Mouse (Mus musculus) gastrocnemius, postnatal 36 days (tissue): ENCODE results near the gene Igfbp7. TPM values are rescaled to one million over a fixed set of nuclear protein-coding genes. Genes with fewer than 3 reads are reported as not detected.

Source experiments
- DNase-seq, 2 experiments: peaks; one replicate each; pipeline ENCODE4 v3.0.0; 2022
- intact Hi-C: fragments of 180-260 bp; cut with DNase I; formaldehyde crosslinking; loops from one replicate; pipeline ENCODE4 v1.15.1; 2025
- total RNA-seq, 2 experiments: library from RNA; stranded (reverse); gene quantifications; 2 replicates each; pipeline ENCODE4 v1.2.3; 2021

Gene Igfbp7
- total RNA-seq, 2 experiments from 2014 or later, result 90.8 to 112 TPM

DNA sequence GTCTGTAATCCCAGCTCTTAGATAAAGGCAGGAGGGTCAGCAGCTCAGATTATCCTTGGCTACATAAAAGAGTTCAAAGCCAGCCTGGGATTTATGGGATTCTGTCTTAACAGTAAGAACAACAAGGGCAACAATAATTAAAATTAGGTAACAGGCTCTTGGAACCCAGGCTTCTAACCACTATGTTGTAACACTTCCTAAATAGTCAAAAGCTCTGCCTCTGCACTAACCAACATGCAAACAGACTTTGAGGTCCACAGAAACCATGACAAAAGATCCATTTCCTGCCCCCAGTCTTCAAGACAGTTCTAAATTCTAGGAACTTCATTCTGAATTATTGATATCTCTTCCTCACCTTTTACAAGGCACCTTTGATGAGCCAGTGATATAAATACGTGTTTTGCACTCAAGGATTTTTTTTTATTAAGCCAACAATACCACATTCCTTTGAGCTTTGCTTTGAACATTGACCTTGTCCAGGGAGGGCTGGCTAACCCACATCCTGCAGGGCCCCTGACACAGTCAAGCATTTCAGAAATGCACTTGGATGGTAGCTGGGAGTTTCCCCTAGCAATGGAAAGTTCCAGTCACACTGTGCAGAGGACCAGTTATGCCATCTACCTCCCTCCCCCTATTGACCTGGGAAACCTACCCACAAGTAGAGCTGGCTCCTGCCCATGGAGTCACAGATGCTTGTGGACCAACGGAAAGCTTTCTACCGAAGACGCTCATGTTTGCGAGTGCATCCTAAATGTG, 23.9 kb downstream of the Igfbp7 start:
- no peak for DNase-seq
- intact Hi-C loops, result no loop called here

DNA sequence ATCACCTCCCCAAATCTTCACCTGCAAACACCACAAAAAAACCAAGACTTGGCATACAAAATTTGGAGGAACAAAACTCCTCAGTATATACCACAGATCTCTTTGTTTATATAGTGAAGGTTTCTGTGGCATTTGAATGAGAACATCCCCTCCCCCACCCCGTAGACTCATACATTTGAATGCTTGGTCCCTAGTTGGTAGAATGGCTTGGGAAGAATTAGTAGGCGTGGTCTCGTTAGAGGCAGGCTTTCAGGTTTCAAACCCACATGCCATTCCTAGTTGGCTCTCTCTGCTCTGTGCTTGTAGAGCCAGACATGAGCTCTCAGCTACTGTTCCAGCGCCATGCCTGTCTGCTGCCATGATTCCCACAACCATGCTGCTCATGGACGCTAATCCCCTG, 26.2 kb downstream of the Igfbp7 start:
- intact Hi-C loops, result no loop called here
- DNase-seq, result no peak

GRCm38 (mm10) chr5:77381283-77381682, 26.6 kb downstream of the Igfbp7 start:
- no peak for DNase-seq
- intact Hi-C loops, result no loop called here

- DNase-seq, result no peak
- intact Hi-C loops, result no loop called here
Observed at GRCm38 (mm10) chr5:77380321-77380901, 27.4 kb downstream of the Igfbp7 start.

DNA sequence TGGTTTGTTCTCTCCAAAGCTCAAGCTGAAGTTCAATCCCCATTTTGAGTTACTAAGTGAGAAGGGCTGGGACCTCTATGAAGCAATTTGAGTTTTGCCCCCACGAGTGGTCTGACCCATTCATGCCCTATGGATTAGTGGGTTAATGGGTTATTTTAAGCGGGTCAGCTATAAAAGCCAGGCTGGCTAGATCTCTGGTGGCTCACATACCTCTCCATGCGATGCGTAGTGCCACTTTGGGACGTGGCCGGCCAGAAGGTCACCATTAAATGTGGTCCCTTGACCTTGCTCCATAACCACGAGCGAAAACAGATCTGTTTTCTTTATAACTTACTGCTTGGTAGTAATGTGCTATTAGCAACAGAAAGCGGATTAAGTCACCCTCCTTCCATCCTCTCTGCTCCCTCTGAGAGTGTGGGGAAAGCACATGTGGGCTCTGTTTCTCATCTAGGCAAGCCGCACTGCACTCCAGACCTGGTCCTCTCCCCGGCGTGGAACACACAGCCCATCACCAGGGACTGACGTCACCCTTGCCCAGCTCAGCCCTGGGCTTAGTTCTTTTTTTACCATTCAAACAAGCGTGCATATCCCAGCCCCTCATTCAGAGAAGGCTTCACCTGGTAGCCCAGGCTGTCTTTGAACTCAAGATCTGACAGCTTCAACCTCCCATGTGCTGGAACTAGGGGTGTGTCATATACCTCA, 28.3 kb downstream of the Igfbp7 start:
- intact Hi-C loops, result no loop called here

DNA sequence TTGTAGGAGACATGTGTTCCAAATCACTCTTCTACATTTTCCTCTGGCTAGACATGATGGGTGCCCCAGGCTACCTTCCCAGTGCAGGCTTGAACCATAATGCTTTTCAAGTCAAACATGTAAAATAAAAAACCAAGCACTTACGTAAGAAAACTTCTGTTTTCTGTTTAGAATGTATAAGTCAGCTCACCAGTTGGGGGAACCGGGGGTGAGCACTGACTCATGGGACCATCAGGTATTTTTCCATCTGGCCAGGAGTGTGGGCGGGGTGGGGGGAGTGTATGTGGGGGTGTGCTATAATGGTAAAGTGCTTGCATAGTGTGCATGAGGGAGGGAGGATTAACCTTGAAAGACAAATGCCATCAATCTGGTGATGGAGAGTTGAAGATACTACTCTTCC, 29.8 kb downstream of the Igfbp7 start:
- intact Hi-C loops, result no loop called here
- DNase-seq, result no peak

More for the DNA sequence above, 28.3 kb downstream of the Igfbp7 start:
- no peak for DNase-seq

GRCm38 (mm10) chr5:77375546-77375945, 32.3 kb downstream of the Igfbp7 start:
- DNase-seq, result no peak
- intact Hi-C loops, result no loop called here

DNA sequence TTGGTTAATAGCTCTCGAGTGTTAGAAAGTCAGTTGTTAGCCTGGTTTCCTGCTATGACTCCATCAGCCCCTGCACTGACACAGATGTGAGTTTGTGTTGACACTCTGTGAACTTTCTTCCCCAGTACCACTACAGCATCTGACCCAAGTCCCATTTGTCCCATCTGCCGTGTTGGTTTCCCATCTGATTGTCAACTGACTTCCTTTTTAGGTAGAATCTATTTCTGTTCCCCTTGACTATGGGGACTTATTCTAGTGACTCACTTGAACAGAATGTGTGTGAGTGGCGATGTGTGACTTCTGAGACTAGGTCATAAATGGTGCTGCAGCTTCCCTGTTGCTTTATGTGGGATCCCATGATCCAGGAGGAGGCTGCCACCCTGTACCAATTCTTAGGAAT, 32.9 kb downstream of the Igfbp7 start:
- no peak for DNase-seq
- intact Hi-C loops, result no loop called here

DNA sequence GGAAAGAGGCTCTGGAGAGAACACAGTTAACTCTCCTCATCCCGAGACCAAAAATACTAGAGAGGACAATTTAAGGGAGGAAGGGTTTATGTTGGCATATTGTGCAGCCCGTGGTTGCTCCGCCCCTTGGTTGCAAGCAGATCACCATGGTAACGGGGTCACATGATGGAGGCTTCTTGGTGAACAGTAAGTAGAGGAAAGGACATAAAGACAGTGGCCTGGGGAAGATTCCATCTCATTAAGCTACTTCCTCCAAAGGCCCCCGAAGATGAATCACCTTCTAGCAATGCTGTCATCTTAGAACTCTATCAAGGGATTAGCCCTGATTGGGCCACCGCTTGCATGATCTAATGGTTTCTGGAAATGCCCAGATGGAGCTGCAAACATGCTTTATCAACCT, 35.1 kb downstream of the Igfbp7 start:
- DNase-seq, result peak in 1 of 2 experiments; percentile 23
- intact Hi-C loops, result no loop called here

GRCm38 (mm10) chr5:77372242-77372641, 35.6 kb downstream of the Igfbp7 start:
- intact Hi-C loops, result no loop called here
- peak in 1 of 2 experiments; percentile 58 for DNase-seq

DNA sequence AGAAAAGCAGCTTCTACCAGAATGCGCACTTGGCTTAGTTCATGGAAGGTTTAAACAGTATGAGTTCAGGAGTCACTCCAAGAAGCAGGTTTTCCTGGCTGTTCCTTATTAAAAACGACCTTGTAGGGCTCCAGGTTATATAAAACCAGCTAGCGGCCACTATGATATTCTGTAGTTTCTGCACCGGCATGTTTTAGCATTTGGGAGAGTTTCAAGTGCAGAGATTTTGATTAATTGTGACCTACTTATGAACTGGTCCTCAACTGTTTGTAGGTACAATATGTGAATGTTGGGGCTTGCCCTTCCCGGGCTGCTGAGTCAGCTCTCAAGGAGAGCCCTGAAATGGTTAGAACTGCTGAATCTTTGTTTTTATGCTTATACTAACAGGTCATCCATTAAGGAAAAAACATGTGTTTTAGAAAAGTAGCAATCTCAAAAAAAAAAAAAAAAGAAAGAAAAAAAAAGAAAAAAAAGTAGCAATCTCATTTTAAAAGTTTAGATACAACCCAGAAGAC, 37.4 kb downstream of the Igfbp7 start:
- no peak for DNase-seq

DNA sequence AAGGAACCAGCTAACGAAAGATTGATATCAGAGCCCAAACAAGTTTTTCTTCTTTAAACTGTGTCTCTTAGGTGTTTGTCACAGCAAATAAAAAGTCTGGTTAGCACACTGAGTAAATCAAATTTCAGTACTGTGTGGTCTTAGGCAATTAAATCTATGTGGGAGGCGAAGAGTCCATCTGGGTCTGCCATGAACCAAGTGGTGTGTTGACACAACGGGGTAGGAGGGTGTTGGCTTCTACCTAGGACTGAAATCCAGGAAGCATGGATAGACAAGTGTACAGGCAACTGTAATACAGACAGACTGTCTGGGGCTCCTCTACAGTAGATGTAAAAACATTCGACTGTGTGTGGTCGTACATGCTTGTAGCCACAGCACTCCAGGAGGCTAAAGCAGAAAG, 38.4 kb downstream of the Igfbp7 start:
- DNase-seq, result no peak
- intact Hi-C loops, result no loop called here

More for the DNA sequence above, 37.4 kb downstream of the Igfbp7 start:
- intact Hi-C loops, result no loop called here

DNA sequence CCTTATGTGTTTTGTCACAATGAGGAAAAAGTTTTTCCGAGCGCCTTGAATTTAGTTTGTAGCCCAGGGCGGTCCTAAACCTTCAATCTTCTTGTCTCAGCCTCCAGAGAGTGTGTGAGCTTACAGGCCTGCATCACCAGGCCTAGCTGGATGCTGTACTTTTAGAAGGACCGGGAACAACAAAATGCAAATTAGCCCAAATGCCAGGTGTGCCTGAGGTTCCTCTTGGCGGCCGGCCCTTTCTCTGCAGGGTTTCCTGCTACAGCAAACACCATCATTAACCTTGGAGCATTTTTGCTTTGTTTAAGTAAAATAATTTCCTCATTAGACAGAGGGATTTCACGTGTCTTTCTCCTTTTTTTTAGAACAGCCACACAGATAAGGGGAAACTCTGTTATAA, 39.6 kb downstream of the Igfbp7 start:
- intact Hi-C loops, result no loop called here
- no peak for DNase-seq

- no peak for DNase-seq
Observed at GRCm38 (mm10) chr5:77367682-77368081, 40.2 kb downstream of the Igfbp7 start.

DNA sequence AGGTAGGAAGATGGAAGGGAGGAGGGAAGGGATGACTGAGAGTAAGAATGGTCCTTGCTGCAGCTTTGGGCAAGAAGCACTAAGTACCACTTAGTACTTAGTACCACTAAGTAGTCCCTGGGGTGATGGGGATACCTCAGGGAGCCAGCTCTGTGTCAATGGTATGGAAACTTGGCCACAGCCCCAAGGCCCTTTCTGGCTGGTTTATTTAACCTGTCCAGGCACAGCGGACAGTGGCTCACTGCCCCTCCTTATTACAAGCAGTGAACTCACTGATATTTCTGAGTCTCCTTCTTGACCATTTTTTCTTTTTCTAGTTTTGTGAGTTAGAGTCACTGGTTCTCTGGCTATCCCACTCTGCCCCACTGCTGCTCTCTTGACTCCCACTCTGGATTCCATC, 40.7 kb downstream of the Igfbp7 start:
- no peak for DNase-seq
- intact Hi-C loops, result no loop called here

More at GRCm38 (mm10) chr5:77367682-77368081, 40.2 kb downstream of the Igfbp7 start:
- intact Hi-C loops, result no loop called here

DNA sequence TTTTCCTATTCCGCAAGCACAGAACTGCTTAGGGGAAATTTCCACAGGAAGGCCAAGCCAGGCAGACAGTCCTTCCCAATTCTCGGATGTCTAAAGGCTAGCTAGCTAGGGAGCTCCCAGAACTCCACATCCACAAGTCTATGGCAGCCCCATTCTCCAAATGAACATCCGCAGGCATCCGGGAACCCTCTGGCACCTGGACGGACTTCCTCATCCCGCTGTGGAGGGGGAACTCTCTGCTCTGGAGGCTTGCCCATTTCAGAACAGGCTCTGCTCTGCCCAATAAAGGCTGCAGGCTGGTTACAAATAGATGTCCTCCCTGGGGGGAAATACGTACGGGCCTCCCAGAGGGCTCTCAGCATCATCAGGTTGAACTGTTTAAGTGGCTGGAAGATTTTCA, 41.5 kb downstream of the Igfbp7 start:
- intact Hi-C loops, result no loop called here
- no peak for DNase-seq

DNA sequence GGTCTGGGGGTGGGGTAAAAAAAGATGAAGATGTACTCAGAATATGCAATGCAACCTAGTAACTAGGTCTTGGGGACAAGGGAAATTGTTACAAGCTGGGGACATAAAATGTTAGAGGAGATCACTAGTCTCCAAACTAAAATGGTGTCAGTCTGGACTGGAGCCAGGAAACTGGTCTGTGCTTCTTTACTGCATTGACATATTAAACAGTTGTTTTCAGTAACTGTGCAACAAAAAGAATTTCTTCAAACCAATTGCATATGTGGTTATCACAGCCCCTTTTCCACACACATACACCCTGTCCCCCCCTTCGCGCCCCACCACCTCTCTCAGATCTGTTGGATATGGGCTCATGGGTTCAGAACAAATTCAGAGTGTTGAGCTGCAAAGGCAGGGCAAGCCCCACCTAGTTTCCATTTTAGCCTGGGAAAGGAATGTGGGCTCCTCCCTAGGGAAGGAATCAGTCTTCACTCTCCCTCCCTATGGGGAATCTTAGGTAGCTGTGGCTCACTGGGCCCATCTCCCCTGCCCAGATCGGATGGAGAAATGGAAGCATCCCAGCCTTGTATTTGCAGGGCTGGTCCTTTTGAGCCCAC, 43.3 kb downstream of the Igfbp7 start:
- no peak for DNase-seq
- intact Hi-C loops, result no loop called here

DNA sequence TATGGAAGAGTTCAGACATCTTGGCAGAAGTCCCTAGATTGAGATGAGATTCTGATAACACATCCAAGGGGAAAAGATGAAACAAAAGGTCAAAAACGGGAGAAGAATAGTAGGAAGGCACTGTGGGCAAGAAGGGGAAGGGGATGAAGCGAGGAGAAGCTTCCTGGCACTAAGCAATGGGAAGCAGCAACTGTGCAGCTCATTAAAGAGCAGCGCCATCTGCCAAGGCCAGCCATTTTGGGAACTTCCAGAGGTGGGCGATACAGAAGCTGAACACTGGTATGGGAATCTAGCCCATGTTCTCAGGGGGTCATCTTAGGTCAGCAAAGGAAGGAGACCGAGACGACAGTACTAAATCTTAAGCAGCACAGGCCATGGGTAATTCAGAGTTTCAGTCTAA, 44.2 kb downstream of the Igfbp7 start:
- intact Hi-C loops, result no loop called here
- no peak for DNase-seq

DNA sequence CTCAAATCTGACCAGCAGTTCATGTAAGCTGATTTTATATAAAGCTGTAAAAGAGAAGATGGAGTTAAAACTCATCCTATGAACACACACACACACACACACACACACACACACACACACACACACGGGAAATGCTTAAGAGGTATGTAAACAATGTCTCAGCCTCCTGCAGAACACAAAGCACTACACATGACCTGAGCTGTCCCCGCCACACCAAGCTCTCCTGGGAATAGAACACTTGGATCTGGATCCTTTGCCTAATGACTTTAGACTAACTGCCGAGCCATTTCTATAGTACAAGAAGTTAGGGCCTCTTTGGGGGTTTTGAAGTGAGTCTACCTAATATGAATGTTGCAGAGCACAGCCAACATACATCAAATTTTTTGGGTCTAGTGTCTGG, 45.7 kb downstream of the Igfbp7 start:
- intact Hi-C loops, result no loop called here
- DNase-seq, result no peak

- intact Hi-C loops, result no loop called here
- no peak for DNase-seq
Observed at GRCm38 (mm10) chr5:77361006-77361405, 46.8 kb downstream of the Igfbp7 start.

DNA sequence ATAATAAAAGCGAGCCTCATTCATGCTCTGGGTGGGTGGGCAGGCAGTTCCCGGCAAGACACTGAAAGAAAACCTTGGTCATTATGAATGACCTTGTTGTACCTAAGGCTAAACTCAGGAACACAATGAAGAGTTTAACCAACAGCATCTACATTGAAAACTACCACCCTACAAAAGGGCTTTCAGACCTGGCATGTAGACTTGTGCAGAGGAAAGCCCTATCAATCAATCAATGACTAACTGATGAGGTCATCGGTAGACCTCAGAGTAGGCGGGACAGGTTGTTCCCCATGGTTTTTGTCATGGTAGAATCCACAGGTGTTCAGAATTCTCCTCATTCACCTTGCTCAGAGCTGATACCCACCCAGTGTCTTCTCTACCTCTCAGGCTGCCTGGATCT, 47.9 kb downstream of the Igfbp7 start:
- intact Hi-C loops, result loop anchor here (5.0 kb wide), 1 partner anchor 47 kb away; the partner anchor contains the start of gene Igfbp7
- no peak for DNase-seq
